Mouse (Mus musculus) pancreas, adult 10 weeks (tissue): ENCODE data around the gene Cdc26. TPM values are rescaled to one million over a fixed set of nuclear protein-coding genes. Genes with fewer than 3 reads are reported as not detected.

Experiments used
- polyA plus RNA-seq: library from polyadenylated mRNA; stranded (reverse); fragments of 350-450 nt; fragmentation: Illumina TruSeq; extraction: RNeasy Lipid Tissue Mini Kit (QIAGEN cat#74804); gene quantifications from one replicate; pipeline ENCODE4 v1.2.3, GENCODE M21; 2015; ENCODE audit warnings: low read depth, low replicate concordance; ENCODE audit not compliant: insufficient read depth

Gene Cdc26
- polyA plus RNA-seq = 19.3 TPM

DNA sequence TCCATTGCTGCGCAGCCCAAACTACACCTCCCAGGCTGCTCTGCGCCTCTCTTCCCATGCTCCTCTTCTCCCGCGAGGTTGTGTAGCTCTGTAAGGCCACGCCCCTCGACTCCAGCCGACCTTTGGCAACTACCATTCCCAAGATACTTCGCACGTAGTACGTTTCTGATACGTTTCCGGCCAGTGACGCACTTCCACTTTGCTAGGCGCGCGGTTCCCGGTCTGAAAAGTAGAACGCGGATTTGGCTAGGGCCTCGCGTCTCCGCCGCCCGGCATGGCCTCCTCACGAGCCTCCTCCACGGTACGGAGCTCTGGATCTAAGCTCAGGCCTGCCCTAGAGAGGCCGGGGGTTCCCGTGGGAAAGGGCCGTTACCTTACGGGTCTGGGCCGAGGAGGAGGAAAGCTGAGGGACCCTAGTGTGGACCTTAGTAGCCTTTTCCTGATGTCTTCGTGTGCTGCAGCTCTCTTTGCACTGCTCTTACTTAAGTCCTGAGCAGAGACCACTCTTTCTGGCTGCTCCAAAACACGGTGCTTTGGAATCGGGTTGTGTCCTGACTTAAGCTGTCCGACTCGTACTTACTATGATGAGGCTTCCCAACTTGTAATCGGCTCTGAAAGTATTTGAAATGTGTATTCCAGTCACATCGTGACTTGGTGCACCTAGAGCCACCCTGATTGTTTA lies at the start of gene Cdc26, which contains the start of gene Prpf4:
Cdc26 (minus strand) TSS at position 42 of the 682 bp plus-strand sequence.
Prpf4 (plus strand) TSS at position 197 of the 682 bp plus-strand sequence.

GRCm38 (mm10) chr4:62435081-62435480 lies 26.6 kb upstream of the Cdc26 start, which contains the start of gene Rnf183:
Gene Rnf183, minus strand, starts transcription at chr4:62435252.

DNA sequence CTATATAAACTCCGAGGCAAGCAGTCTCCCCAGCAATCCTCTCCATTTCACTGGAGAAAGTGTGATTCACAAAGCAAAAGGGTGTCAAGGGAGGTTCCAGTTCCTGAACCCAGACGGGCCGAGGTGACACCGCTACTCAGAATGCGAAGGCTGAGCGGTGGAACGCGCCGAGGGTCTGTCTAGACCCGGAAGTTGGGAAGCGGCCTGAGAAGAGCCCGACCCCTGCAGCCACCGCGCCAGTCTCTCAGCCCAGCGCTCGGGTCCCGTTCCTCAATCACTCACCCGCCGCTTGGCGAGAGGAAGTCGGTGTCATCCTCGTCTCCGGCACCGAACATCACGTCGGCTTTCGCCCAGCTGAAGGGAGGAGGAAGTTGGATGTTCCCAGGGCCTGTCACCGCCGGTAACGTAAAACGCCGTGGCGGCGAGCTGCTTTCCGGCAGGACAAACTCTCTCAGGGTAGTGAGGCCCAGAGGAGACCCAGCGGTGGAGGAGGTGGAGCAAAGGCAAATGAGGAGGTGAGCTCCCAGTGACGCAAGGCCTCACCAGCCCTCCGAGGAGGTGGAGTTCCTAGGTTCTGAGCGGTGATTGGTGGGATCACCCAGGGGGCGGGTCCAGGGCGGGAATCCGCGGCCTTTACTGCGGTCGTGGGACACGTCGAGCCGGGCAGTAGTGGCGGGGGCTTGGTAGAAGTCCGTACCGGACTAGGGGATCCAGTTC lies 48.2 kb downstream of the Cdc26 start, which contains the start of the genes Fkbp15 and Slc31a1:
Fkbp15 (minus strand) TSS at position 461 of the 717 bp plus-strand sequence.
Slc31a1 (plus strand) TSS at position 640 of the 717 bp plus-strand sequence.

Other genes starting within 250 kb of the Cdc26 start
- gene Zfp37, start 177.6 kb downstream of the Cdc26 start, polyA plus RNA-seq = 1.7 TPM
- gene Slc31a2, start 146.1 kb downstream of the Cdc26 start, polyA plus RNA-seq = 13.7 TPM
- 8.2 TPM for gene Fkbp15, start 48.1 kb downstream of the Cdc26 start, polyA plus RNA-seq
- gene Slc31a1, start 47.9 kb downstream of the Cdc26 start, polyA plus RNA-seq = 5.9 TPM
- 2.0 TPM for gene Prpf4, start 155 bp upstream of the Cdc26 start, polyA plus RNA-seq
- not detected for gene Rnf183, start 26.6 kb upstream of the Cdc26 start, polyA plus RNA-seq
- 0.39 TPM for gene Wdr31, start 62.3 kb upstream of the Cdc26 start, polyA plus RNA-seq
- gene Bspry, start 71.4 kb upstream of the Cdc26 start, polyA plus RNA-seq = 4.3 TPM
- 1.9 TPM for gene Hdhd3, start 94.8 kb upstream of the Cdc26 start, polyA plus RNA-seq
- 14.1 TPM for gene Alad, start 111.3 kb upstream of the Cdc26 start, polyA plus RNA-seq
- gene Pole3, start 116.4 kb upstream of the Cdc26 start, polyA plus RNA-seq = 5.5 TPM
- gene 4933430I17Rik, start 116.7 kb upstream of the Cdc26 start, polyA plus RNA-seq = not detected
- gene Rgs3, start 151.2 kb upstream of the Cdc26 start, polyA plus RNA-seq = 13.8 TPM